Mouse (Mus musculus) hindbrain, embryonic 13.5 days (tissue): ENCODE data around the gene Rgl3. TPM values are rescaled to one million over a fixed set of nuclear protein-coding genes. Genes with fewer than 3 reads are reported as not detected.
A peak's percentile ranks its signal among the peaks of the same experiment; 100 is the strongest.

ENCODE experiments used
- ATAC-seq: fragments of 200-750 bp; cut with Nextera tagmentation; 2 replicates; pipeline ENCODE4 v1.8.0; 2017; ENCODE audit warnings: moderate TSS enrichment; ENCODE audit not compliant: low FRiP score
- H3K27ac ChIP-seq: fragments of 300-500 bp; sonication (generic); 2 replicates; pipeline ENCODE4 v1.5.1; 2015; ENCODE audit warnings: inconsistent platforms, mild to moderate bottlenecking, moderate library complexity
- H3K27me3 ChIP-seq: fragments of 300-500 bp; sonication (generic); 2 replicates; pipeline ENCODE4 v1.6.1; 2015; ENCODE audit warnings: mild to moderate bottlenecking, inconsistent platforms
- H3K36me3 ChIP-seq: fragments of 300-500 bp; sonication (generic); 2 replicates; pipeline ENCODE4 v1.6.1; 2015; ENCODE audit warnings: mild to moderate bottlenecking, inconsistent platforms
- H3K4me1 ChIP-seq: fragments of 300-500 bp; sonication (generic); replicated peaks from 2 replicates; pipeline ENCODE4 v1.6.1; 2015; ENCODE audit warnings: inconsistent platforms
- H3K4me2 ChIP-seq: fragments of 300-500 bp; sonication (generic); 2 replicates; pipeline ENCODE4 v1.6.1; 2015; ENCODE audit warnings: inconsistent platforms, mild to moderate bottlenecking, moderate library complexity
- H3K4me3 ChIP-seq: fragments of 300-500 bp; sonication (generic); 2 replicates; pipeline ENCODE4 v1.5.1; 2015; ENCODE audit warnings: mild to moderate bottlenecking, inconsistent platforms
- H3K9ac ChIP-seq: fragments of 300-500 bp; sonication (generic); 2 replicates; pipeline ENCODE4 v1.6.1; 2015; ENCODE audit warnings: mild to moderate bottlenecking, inconsistent platforms
- H3K9me3 ChIP-seq: fragments of 300-500 bp; sonication (generic); 2 replicates; pipeline ENCODE4 v1.6.1; 2016; ENCODE audit warnings: inconsistent platforms
- WGBS: fragments of 180-500 bp; shearing (Covaris S2); methylation state at CpG from one replicate; pipeline ENCODE4 v1.1.7; 2015; 5-methylcytosine and 5-hydroxymethylcytosine counted together
- polyA plus RNA-seq: library from polyadenylated mRNA; unstranded; fragments of >200 nt; fragmentation: Nextera tagmentation; extraction: Ambion mirVana; gene quantifications from 2 replicates; pipeline ENCODE4 v1.2.1, GENCODE M21; 2015

Gene Rgl3
- polyA plus RNA-seq, 1 experiment from 2014 or later, result 1.1 TPM

- H3K9ac ChIP-seq, result peak overlapping the region; percentile 89
- H3K27ac ChIP-seq, result no peak overlapping the region; the same call in 1 of the 2 replicates
- 89% methylated on average over 4 of the region's 4 CpGs for WGBS
- peaks cover 28% of the 10 kb centered on the region for H3K4me1 ChIP-seq
- H3K36me3 ChIP-seq, result peaks cover 38% of the 10 kb centered on the region
- H3K4me2 ChIP-seq, result peak overlapping the region; percentile 73
- peak overlapping the region; percentile 75 for H3K4me3 ChIP-seq
- H3K27me3 ChIP-seq, result no peaks in the 10 kb centered on the region
- H3K9me3 ChIP-seq, result no peaks in the 10 kb centered on the region
- no peak for ATAC-seq
Measured at GRCm38 (mm10) chr9:21938234-21938855, 50.9 kb downstream of the Rgl3 start.

DNA sequence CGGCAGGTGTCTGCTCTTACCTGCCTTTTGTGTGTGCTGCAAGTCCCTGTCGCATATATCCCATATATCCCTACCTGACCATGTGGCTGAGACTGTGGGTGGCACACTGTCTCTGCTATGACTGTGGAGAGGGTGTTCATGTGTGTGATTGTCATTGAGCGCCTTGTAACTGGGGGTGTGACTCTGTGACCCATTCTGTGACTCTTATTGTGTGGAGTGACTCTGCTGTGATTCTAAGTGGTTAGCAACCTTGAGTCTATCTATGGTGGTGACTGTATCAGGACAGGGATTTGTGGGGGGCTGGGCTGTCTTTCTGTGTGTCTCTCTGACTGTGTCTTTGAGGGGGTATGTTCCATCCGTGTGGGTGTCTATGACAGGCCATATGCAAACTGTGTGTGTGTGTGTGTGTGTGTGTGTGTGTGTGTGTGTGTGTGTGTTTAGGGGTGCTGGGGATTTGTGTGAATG lies 51.5 kb downstream of the Rgl3 start:
- Histone ChIP-seq H3K4me3 (peak overlapping the region; percentile 75), H3K36me3 (peaks cover 37% of the 10 kb centered on the region), H3K27ac (peak overlapping the region; percentile 90; the same call in 1 of the 2 replicates), H3K4me1 (peaks cover 28% of the 10 kb centered on the region), H3K9me3 (no peaks in the 10 kb centered on the region), H3K9ac (peak overlapping the region; percentile 89), H3K4me2 (peak overlapping the region; percentile 73), H3K27me3 (no peaks in the 10 kb centered on the region)
- ATAC-seq, result peak; percentile 15; the same call in 1 of the 2 replicates
- WGBS, result 78% methylated on average over 4 of the region's 4 CpGs

DNA sequence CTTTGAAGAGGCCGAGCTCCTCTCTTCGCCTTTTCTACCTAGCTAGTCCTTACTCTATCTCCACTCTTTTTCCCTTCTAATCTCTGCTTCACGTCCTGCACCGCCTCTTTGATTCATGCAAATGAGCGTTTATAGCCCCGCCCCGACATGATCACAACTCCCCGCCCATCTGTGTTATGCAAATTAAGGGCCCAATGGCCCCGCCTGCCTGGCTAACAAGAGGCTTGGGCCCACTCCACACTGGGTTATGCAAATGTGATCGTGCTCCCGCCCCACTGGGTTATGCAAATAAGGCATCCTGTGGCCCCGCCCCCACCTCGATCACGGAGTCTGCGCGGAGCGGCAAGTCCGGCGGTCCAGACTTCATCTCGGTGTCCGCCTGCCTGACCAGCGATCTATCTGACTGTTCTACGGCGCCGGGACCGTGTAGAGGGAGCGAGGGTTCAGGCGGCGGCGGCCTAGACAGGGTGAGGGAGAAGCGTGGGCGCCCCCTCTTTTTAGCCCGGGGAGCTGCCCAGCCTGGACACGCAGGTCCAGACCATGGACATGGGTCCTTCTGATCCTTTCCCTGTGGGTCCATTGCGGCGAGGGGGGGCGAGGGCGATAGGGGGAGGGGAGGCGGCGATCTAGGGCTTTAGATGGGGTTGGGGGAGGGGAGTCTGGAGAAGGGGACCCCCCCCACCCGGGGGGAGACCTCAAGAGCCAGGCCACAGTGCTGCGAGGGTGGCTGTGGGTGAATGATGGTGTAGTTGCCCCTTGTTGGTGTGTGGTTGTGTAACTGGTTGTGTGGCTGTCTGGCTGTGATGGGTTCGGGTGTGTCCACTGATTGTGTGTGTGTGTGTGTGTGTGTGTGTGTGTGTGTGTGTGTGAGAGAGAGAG lies 52.3 kb downstream of the Rgl3 start, which contains the start of gene Plppr2:
TSS of gene Plppr2 (plus strand) at position 342 of the 879 bp plus-strand sequence.
- 2% methylated on average over 43 of the region's 43 CpGs for WGBS
- Histone ChIP-seq H3K9ac (peak within 1 kb of the TSS; percentile 89), H3K36me3 (peaks cover 29% of the 10 kb centered on the region)

DNA sequence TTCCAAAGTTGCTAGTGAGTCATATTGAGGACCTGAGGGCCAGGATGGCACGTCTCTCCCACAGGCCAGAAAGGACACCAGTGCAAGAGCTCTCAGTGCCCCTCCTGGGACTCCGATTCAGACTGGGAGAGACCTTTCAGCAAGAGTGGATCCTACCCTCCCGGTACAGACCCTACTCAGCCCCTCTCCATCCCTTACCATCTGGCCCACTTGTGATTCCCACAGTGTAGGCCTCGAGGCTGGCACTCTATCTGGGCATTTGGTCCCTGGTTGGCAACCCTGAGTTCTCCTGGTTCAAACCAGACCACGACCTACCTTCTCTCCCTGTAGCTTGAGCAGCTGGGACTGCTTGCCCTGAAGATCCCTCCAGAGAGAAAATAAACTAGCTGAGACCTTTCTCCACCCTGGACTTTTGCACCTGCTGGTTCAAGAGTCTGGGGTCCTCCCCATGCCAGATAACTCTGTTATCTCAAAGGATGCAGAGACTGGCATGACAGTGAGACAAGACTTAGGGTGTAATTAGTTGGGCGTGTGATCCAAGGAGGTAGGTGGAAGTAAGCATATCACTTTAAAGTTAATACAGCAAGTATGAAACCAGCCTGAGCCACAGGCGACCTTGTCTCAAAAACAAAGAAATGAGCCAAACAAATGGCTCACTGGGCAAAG lies 53.6 kb downstream of the Rgl3 start:
- Histone ChIP-seq H3K4me2 (peak overlapping the region; percentile 73), H3K36me3 (peaks cover 17% of the 10 kb centered on the region), H3K4me3 (peak overlapping the region; percentile 75; the same call in 1 of the 2 replicates), H3K27me3 (no peaks in the 10 kb centered on the region), H3K9me3 (no peaks in the 10 kb centered on the region), H3K4me1 (peaks cover 28% of the 10 kb centered on the region), H3K27ac (0 out of 2 replicates have a peak overlapping the region, but pooled peaks have one; percentile 90), H3K9ac (no peak overlapping the region)
- ATAC-seq, result no peak
- 85% methylated on average over 7 of the region's 7 CpGs for WGBS

More for the DNA sequence above, 52.3 kb downstream of the Rgl3 start, which contains the start of gene Plppr2:
- Histone ChIP-seq H3K4me3 (peak within 1 kb of the TSS; percentile 75), H3K27ac (peak within 1 kb of the TSS; percentile 90), H3K9me3 (no peaks in the 10 kb centered on the region), H3K4me2 (peak within 1 kb of the TSS; percentile 73), H3K27me3 (no peaks in the 10 kb centered on the region), H3K4me1 (peaks cover 28% of the 10 kb centered on the region)
- ATAC-seq, result peak; percentile 93

- H3K36me3 ChIP-seq, result peaks cover 4% of the 10 kb centered on the region
- 90% methylated on average over 12 of the region's 12 CpGs for WGBS
Measured at GRCm38 (mm10) chr9:21934021-21934420, 55.2 kb downstream of the Rgl3 start.

DNA sequence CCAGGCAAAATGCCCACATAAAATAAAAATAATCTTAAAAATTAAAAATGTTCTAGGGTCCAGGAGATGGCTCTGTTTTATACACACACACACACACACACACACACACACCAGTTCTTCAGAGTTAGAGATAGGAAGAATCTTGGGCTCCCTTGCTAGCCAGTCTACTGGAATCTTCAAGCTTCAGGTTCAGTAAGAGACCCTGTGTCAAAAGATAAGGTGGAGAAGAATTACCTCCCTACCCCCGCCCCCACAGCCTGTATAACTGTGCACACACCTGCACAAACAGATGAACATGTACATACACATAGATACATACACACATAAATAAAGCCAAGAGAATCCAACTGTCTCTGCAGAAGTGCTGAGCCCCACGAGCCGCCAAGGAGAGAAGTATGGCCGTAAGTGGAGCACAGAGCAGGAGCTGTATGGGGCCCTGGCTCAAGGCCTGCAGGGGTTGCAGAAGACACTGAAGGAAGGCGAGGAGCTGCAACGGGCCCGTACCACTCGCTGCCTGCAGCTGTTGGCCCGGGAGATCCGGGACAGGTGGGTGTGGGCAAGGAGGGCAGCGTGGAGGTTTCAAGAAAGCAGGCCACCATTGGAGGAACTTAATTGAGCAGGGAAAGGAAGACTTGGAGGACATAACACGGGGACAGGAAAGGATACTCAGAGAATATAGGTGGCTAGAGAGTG lies 56.7 kb downstream of the Rgl3 start:
- H3K36me3 ChIP-seq, result no peaks in the 10 kb centered on the region
- no peaks in the 10 kb centered on the region for H3K27me3 ChIP-seq
- peaks cover 11% of the 10 kb centered on the region for H3K4me1 ChIP-seq
- no peak overlapping the region for H3K4me3 ChIP-seq
- no peak overlapping the region for H3K27ac ChIP-seq
- 67% methylated on average over 12 of the region's 12 CpGs for WGBS
- no peak overlapping the region for H3K9ac ChIP-seq
- H3K4me2 ChIP-seq, result no peak overlapping the region
- no peak for ATAC-seq
- H3K9me3 ChIP-seq, result no peaks in the 10 kb centered on the region

More at GRCm38 (mm10) chr9:21934021-21934420, 55.2 kb downstream of the Rgl3 start:
- Histone ChIP-seq H3K4me3 (no peak overlapping the region), H3K27ac (no peak overlapping the region), H3K27me3 (no peaks in the 10 kb centered on the region), H3K9ac (no peak overlapping the region), H3K4me2 (no peak overlapping the region), H3K9me3 (no peaks in the 10 kb centered on the region), H3K4me1 (peaks cover 23% of the 10 kb centered on the region)
- no peak for ATAC-seq

DNA sequence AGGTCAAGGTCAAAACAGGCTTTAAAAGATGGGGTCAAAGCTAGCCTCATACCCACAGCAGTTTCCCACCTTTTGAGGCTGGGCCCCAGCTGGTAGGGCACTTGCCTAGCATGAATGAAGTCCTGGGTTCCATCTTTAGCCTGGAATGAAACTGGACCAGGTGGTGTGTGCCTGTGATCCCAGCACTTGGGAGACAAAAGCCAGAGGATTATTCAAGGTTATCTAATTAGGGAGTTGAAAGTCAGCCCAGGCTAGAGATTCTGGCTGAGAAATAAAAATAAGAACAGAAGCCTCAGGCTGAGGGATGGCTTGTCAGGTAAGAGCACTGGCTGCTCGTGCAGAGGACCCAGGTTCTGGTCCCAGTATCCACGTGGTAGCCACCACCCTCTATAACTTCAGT lies 57.2 kb downstream of the Rgl3 start:
- no peaks in the 10 kb centered on the region for H3K36me3 ChIP-seq
- H3K9ac ChIP-seq, result no peak overlapping the region
- no peak overlapping the region for H3K27ac ChIP-seq
- H3K4me3 ChIP-seq, result no peak overlapping the region
- no peaks in the 10 kb centered on the region for H3K9me3 ChIP-seq
- 65% methylated on average over 2 of the region's 2 CpGs for WGBS
- H3K4me2 ChIP-seq, result no peak overlapping the region
- ATAC-seq, result no peak
- peaks cover 10% of the 10 kb centered on the region for H3K4me1 ChIP-seq
- H3K27me3 ChIP-seq, result no peaks in the 10 kb centered on the region

DNA sequence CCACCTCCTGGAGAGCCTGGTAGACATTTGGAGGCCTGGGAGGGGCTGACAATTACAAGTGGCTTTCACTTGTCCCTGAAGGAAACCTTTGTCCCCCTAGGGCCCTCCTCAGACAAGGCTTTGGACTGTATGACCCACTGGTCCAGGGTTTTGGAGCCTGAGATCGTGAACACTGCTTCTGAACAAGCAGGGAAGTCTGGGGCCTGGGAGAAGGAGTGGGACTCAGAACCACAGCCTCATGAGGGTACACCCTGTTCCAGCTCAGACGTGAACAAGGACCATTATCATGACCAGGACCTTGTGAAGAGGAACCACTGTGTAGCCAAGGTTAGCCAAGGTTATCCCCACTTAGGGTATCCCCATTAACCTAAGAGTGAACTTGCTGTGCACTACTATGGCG lies 60.0 kb downstream of the Rgl3 start:
- H3K27me3 ChIP-seq, result no peaks in the 10 kb centered on the region
- no peaks in the 10 kb centered on the region for H3K36me3 ChIP-seq
- ATAC-seq, result no peak
- H3K9me3 ChIP-seq, result no peaks in the 10 kb centered on the region
- H3K27ac ChIP-seq, result no peak overlapping the region
- no peak overlapping the region for H3K4me2 ChIP-seq
- H3K4me1 ChIP-seq, result peaks cover 16% of the 10 kb centered on the region
- 83% methylated on average over 3 of the region's 3 CpGs for WGBS
- H3K4me3 ChIP-seq, result no peak overlapping the region
- H3K9ac ChIP-seq, result no peak overlapping the region

- no peaks in the 10 kb centered on the region for H3K9me3 ChIP-seq
- peak within 1 kb of the TSS; percentile 80 for H3K27ac ChIP-seq
- no peaks in the 10 kb centered on the region for H3K27me3 ChIP-seq
- H3K4me1 ChIP-seq, result peaks cover 16% of the 10 kb centered on the region
- ATAC-seq, result peak; percentile 97
- H3K36me3 ChIP-seq, result no peaks in the 10 kb centered on the region
- whole genome bisulfite sequencing, result under 1% methylated on average over 28 of the region's 28 CpGs
- H3K9ac ChIP-seq, result peak within 1 kb of the TSS; percentile 73
- H3K4me2 ChIP-seq, result peak within 1 kb of the TSS; percentile 71
- H3K4me3 ChIP-seq, result peak within 1 kb of the TSS; percentile 48
Measured at GRCm38 (mm10) chr9:21927208-21927753, 62.0 kb downstream of the Rgl3 start, which contains the start of the genes Ccdc159 and Tmem205. Ccdc159 (plus strand) TSS chr9:21927471. Tmem205 (minus strand) TSS chr9:21927556.

- Histone ChIP-seq H3K9ac (peak overlapping the region; percentile 73), H3K27ac (peak overlapping the region; percentile 80), H3K4me1 (peaks cover 16% of the 10 kb centered on the region), H3K36me3 (peaks cover 2% of the 10 kb centered on the region; the same call in 1 of the 2 replicates), H3K4me3 (peak overlapping the region; percentile 48), H3K9me3 (no peaks in the 10 kb centered on the region), H3K27me3 (no peaks in the 10 kb centered on the region), H3K4me2 (peak overlapping the region; percentile 71)
- ATAC-seq, result peak; percentile 6
- 1% methylated on average over 6 of the region's 6 CpGs for WGBS
Measured at GRCm38 (mm10) chr9:21926784-21927183, 62.5 kb downstream of the Rgl3 start.

DNA sequence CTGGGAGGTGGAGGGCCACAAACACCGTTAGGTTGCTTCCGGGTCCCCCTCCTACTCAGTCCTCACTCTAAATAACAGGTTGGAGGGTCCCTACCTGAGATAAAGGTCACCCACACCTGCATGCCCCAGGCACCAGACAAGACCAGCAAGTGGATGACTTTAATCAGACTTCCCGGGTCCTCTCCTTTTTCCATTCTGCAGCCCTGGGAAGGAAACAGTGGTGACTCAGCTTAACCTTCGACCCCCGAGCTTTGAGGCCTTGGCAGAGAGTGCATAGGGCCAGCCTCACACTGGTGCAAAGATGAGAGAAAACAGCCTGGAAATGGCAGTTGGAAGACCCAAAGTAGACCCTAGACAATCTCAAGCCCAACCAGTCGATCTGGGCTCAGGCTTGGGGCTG lies 63.1 kb downstream of the Rgl3 start:
- Histone ChIP-seq H3K36me3 (peaks cover 5% of the 10 kb centered on the region), H3K4me3 (peak overlapping the region; percentile 48), H3K27ac (no peak overlapping the region), H3K9me3 (no peaks in the 10 kb centered on the region), H3K4me1 (peaks cover 16% of the 10 kb centered on the region), H3K4me2 (peak overlapping the region; percentile 71), H3K9ac (peak overlapping the region; percentile 73), H3K27me3 (no peaks in the 10 kb centered on the region)
- no peak for ATAC-seq
- 80% methylated on average over 6 of the region's 6 CpGs for WGBS
